Mouse (Mus musculus) retina, embryonic 14.5 days (tissue): ENCODE data around the gene 1700019D03Rik.
A peak's percentile ranks its signal among the peaks of the same experiment; 100 is the strongest.

Source experiments
- DNase-seq: peaks from one replicate; pipeline ENCODE4 v3.0.0-alpha.2; 2015; ENCODE audit warnings: low spot score

Gene 1700019D03Rik

GRCm38 (mm10) chr1:53020079-53020478 lies at the start of gene 1700019D03Rik:
Gene 1700019D03Rik (minus strand): TSS chr1:53020179.
- no peak for DNase-seq

- no peak for DNase-seq
These were observed 43.9 kb upstream of the 1700019D03Rik start for GRCm38 (mm10) chr1:53063921-53064320.

- no peak for DNase-seq
These were observed 42.1 kb upstream of the 1700019D03Rik start for GRCm38 (mm10) chr1:53061871-53062608.

- DNase-seq, result no peak
These were observed 41.4 kb upstream of the 1700019D03Rik start, which contains the start of gene Mstn for GRCm38 (mm10) chr1:53061340-53061739. Gene Mstn (plus strand): TSS chr1:53061640.

GRCm38 (mm10) chr1:53060499-53060898 lies 40.5 kb upstream of the 1700019D03Rik start:
- DNase-seq, result peak; percentile 27

- DNase-seq, result no peak
These were observed 39.1 kb upstream of the 1700019D03Rik start for GRCm38 (mm10) chr1:53059106-53059505.

GRCm38 (mm10) chr1:53053087-53054022 lies 33.4 kb upstream of the 1700019D03Rik start:
- DNase-seq, result peak; percentile 83

- DNase-seq, result no peak
These were observed 29.9 kb upstream of the 1700019D03Rik start for GRCm38 (mm10) chr1:53049763-53050427.

GRCm38 (mm10) chr1:53037443-53037871 lies 17.5 kb upstream of the 1700019D03Rik start:
- DNase-seq, result no peak

GRCm38 (mm10) chr1:53032550-53032949 lies 12.6 kb upstream of the 1700019D03Rik start:
- peak; percentile 67 for DNase-seq

- peak; percentile 15 for DNase-seq
These were observed 1.1 kb downstream of the 1700019D03Rik start for GRCm38 (mm10) chr1:53018746-53019505.

- no peak for DNase-seq
These were observed 4.4 kb downstream of the 1700019D03Rik start for GRCm38 (mm10) chr1:53015606-53016005.

- DNase-seq, result no peak
These were observed 5.3 kb downstream of the 1700019D03Rik start for GRCm38 (mm10) chr1:53014716-53015115.

- DNase-seq, result peak; percentile 6
These were observed 33.3 kb downstream of the 1700019D03Rik start for GRCm38 (mm10) chr1:52986692-52987091.

- DNase-seq, result no peak
These were observed 46.8 kb downstream of the 1700019D03Rik start for GRCm38 (mm10) chr1:52973198-52973597.

- DNase-seq, result peak; percentile 41
These were observed 48.0 kb downstream of the 1700019D03Rik start for GRCm38 (mm10) chr1:52971881-52972503.

GRCm38 (mm10) chr1:52964581-52964980 lies 55.4 kb downstream of the 1700019D03Rik start:
- DNase-seq, result no peak

GRCm38 (mm10) chr1:52963097-52963496 lies 56.9 kb downstream of the 1700019D03Rik start:
- DNase-seq, result no peak

GRCm38 (mm10) chr1:52960191-52960590 lies 59.8 kb downstream of the 1700019D03Rik start:
- DNase-seq, result no peak

- DNase-seq, result no peak
These were observed 63.2 kb downstream of the 1700019D03Rik start for GRCm38 (mm10) chr1:52956746-52957145.

- peak; percentile 68 for DNase-seq
These were observed 64.9 kb downstream of the 1700019D03Rik start for GRCm38 (mm10) chr1:52955102-52955501.
